ENCODE assay signal across 19 mouse cellular contexts in the genomic region with DNA sequence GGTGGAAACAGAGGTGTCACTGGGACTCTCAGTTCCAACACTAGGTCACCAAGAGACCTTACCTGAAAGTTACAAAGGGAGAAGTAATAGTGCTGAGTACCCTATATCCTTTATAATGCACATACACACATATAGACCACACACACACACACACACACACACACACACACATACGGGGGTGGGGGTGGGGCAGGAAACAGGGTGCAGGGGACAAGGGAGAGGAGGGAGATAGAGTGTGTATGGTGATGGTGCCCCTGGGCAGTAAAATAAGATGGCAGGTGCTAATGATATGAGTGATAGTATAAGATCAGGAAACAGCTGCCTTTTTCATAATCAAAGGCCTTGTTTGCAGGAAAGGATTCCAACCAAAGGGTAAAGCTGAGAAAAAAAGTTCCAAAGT.
DNase-seq lines count a peak whose midpoint lies in the region; ATAC-seq and TF ChIP-seq lines count a peak whose summit lies in the region.
"Had no signal": no experiment of that assay in that cellular context is flagged by ENCODE, and none has a peak within 500 bp of the region (broad histone marks: within the 10 kb centered on the region; RNA-seq: fewer than 3 reads in every experiment).

No protein-coding gene starts in this region.

- no peak overlapping the region for H3K4me2 ChIP-seq in forebrain, embryonic 12.5 days
- H3K4me2 ChIP-seq in forebrain, embryonic 16.5 days (ENCODE audit: low read length), result no peak overlapping the region
- H3K4me2 ChIP-seq in forebrain, postnatal 0 days (ENCODE audit: low read depth), result no peak overlapping the region
- H3K4me2 ChIP-seq in midbrain, embryonic 12.5 days (replicated peaks), result no peak overlapping the region
- no peak overlapping the region for H3K4me2 ChIP-seq in midbrain, embryonic 14.5 days (ENCODE audit: low read length)
- H3K4me2 ChIP-seq: embryonic facial prominence, embryonic 13.5 days; embryonic facial prominence, embryonic 15.5 days had no signal

- H3K27me3 ChIP-seq in forebrain, embryonic 12.5 days, result peaks cover 16% of the 10 kb centered on the region
- peaks cover 46% of the 10 kb centered on the region for H3K27me3 ChIP-seq in forebrain, embryonic 10.5 days (ENCODE audit: poor library complexity, severe bottlenecking)
- H3K27me3 ChIP-seq in forebrain, embryonic 16.5 days (replicated peaks; ENCODE audit: control insufficient read depth, insufficient read depth, low read length), result no peaks in the 10 kb centered on the region
- H3K27me3 ChIP-seq in forebrain, postnatal 0 days (ENCODE audit: insufficient read depth, low read length), result no peaks in the 10 kb centered on the region
- no peaks in the 10 kb centered on the region for H3K27me3 ChIP-seq in midbrain, embryonic 12.5 days
- H3K27me3 ChIP-seq in midbrain, embryonic 14.5 days (ENCODE audit: control insufficient read depth, insufficient read depth, low read length), result no peaks in the 10 kb centered on the region
- H3K27me3 ChIP-seq: embryonic facial prominence, embryonic 13.5 days; embryonic facial prominence, embryonic 15.5 days had no signal

- no peak for TF ChIP-seq CTCF in forebrain, postnatal 0 days (IDR thresholded peaks at IDR 0.05; ENCODE audit: low read depth)

- 36% methylated on average over 1 of the region's 1 CpGs for WGBS in forebrain, embryonic 12.5 days
- 80% methylated on average over 1 of the region's 1 CpGs for WGBS in forebrain, embryonic 10.5 days
- 29% methylated on average over 1 of the region's 1 CpGs for WGBS in forebrain, embryonic 16.5 days
- 20% methylated on average over 1 of the region's 1 CpGs for WGBS in forebrain, postnatal 0 days
- WGBS in midbrain, embryonic 12.5 days, result 71% methylated on average over 1 of the region's 1 CpGs
- 85% methylated on average over 1 of the region's 1 CpGs for WGBS in midbrain, embryonic 14.5 days

- H3K36me3 ChIP-seq in forebrain, embryonic 12.5 days (replicated peaks), result no peaks in the 10 kb centered on the region
- no peaks in the 10 kb centered on the region for H3K36me3 ChIP-seq in forebrain, embryonic 10.5 days (replicated peaks)
- no peaks in the 10 kb centered on the region for H3K36me3 ChIP-seq in forebrain, embryonic 16.5 days (ENCODE audit: control insufficient read depth, insufficient read depth)
- no peaks in the 10 kb centered on the region for H3K36me3 ChIP-seq in forebrain, postnatal 0 days (ENCODE audit: insufficient read depth)
- H3K36me3 ChIP-seq in midbrain, embryonic 12.5 days, result no peaks in the 10 kb centered on the region
- H3K36me3 ChIP-seq in midbrain, embryonic 14.5 days (ENCODE audit: control insufficient read depth, insufficient read depth, low read length), result no peaks in the 10 kb centered on the region
- H3K36me3 ChIP-seq: embryonic facial prominence, embryonic 13.5 days; embryonic facial prominence, embryonic 15.5 days had no signal

- no peak for DNase-seq in forebrain, embryonic 10.5 days (ENCODE audit: extremely low spot score, low spot score)
- no peak for DNase-seq in forebrain, postnatal 0 days
- no peak for DNase-seq in midbrain, embryonic 14.5 days
- DNase-seq: adrenal gland, adult 2 months; adrenal gland, postnatal 10 days; adrenal gland, postnatal 25 days; cerebellum, adult 11 months; cerebellum, adult 18-20 months; cerebellum, adult 8-10 months; cerebellum, adult 9-11 months; cerebellum, postnatal 14 days; cerebellum, postnatal 36 days; embryo, embryonic 11 days had no signal

- H3K27ac ChIP-seq in forebrain, embryonic 12.5 days, result no peak overlapping the region
- no peak overlapping the region for H3K27ac ChIP-seq in forebrain, embryonic 10.5 days
- no peak overlapping the region for H3K27ac ChIP-seq in forebrain, embryonic 16.5 days (ENCODE audit: low read length)
- no peak overlapping the region for H3K27ac ChIP-seq in forebrain, postnatal 0 days (ENCODE audit: low read depth, low read length)
- H3K27ac ChIP-seq in midbrain, embryonic 12.5 days (replicated peaks), result no peak overlapping the region
- no peak overlapping the region for H3K27ac ChIP-seq in midbrain, embryonic 14.5 days (replicated peaks; ENCODE audit: low read depth, low read length)
- H3K27ac ChIP-seq: embryonic facial prominence, embryonic 13.5 days; embryonic facial prominence, embryonic 15.5 days had no signal

- no peaks in the 10 kb centered on the region for H3K9me3 ChIP-seq in forebrain, embryonic 12.5 days
- H3K9me3 ChIP-seq in forebrain, embryonic 10.5 days, result no peaks in the 10 kb centered on the region
- no peaks in the 10 kb centered on the region for H3K9me3 ChIP-seq in forebrain, embryonic 16.5 days (ENCODE audit: control insufficient read depth, low read length)
- no peaks in the 10 kb centered on the region for H3K9me3 ChIP-seq in forebrain, postnatal 0 days (ENCODE audit: low read length)
- H3K9me3 ChIP-seq in midbrain, embryonic 12.5 days, result no peaks in the 10 kb centered on the region
- H3K9me3 ChIP-seq in midbrain, embryonic 14.5 days (ENCODE audit: control insufficient read depth, low read length), result no peaks in the 10 kb centered on the region
- H3K9me3 ChIP-seq: embryonic facial prominence, embryonic 13.5 days; embryonic facial prominence, embryonic 15.5 days had no signal

- ATAC-seq in forebrain, embryonic 12.5 days (ENCODE audit: low FRiP score), result peak; percentile 69
- 0 out of 2 replicates have a peak, but pooled peaks have one; percentile 33 for ATAC-seq in forebrain, embryonic 16.5 days
- no peak for ATAC-seq in forebrain, postnatal 0 days
- peak; percentile 56; the same call in 1 of the 2 replicates for ATAC-seq in midbrain, embryonic 12.5 days (ENCODE audit: low FRiP score, low read depth)
- ATAC-seq in midbrain, embryonic 14.5 days (ENCODE audit: low FRiP score, low TSS enrichment), result no peak

- H3K4me1 ChIP-seq in forebrain, embryonic 12.5 days, result no peaks in the 10 kb centered on the region
- peaks cover 8% of the 10 kb centered on the region; the same call in 1 of the 2 replicates for H3K4me1 ChIP-seq in forebrain, embryonic 10.5 days
- H3K4me1 ChIP-seq in forebrain, embryonic 16.5 days (replicated peaks; ENCODE audit: control insufficient read depth, insufficient read depth, low read length), result no peaks in the 10 kb centered on the region
- H3K4me1 ChIP-seq in forebrain, postnatal 0 days (ENCODE audit: insufficient read depth), result no peaks in the 10 kb centered on the region
- H3K4me1 ChIP-seq in midbrain, embryonic 12.5 days, result no peaks in the 10 kb centered on the region
- no peaks in the 10 kb centered on the region for H3K4me1 ChIP-seq in midbrain, embryonic 14.5 days (ENCODE audit: control insufficient read depth, insufficient read depth, low read length)
- H3K4me1 ChIP-seq: embryonic facial prominence, embryonic 13.5 days; embryonic facial prominence, embryonic 15.5 days had no signal

- H3K9ac ChIP-seq in forebrain, embryonic 12.5 days, result no peak overlapping the region
- H3K9ac ChIP-seq in forebrain, embryonic 16.5 days (replicated peaks; ENCODE audit: low read depth, low read length), result no peak overlapping the region
- H3K9ac ChIP-seq in forebrain, postnatal 0 days, result no peak overlapping the region
- H3K9ac ChIP-seq in midbrain, embryonic 12.5 days (replicated peaks), result no peak overlapping the region
- H3K9ac ChIP-seq in midbrain, embryonic 14.5 days (replicated peaks; ENCODE audit: low read length), result no peak overlapping the region
- H3K9ac ChIP-seq: embryonic facial prominence, embryonic 13.5 days; embryonic facial prominence, embryonic 15.5 days had no signal

- no peak overlapping the region for H3K4me3 ChIP-seq in forebrain, embryonic 12.5 days (replicated peaks)
- H3K4me3 ChIP-seq in forebrain, embryonic 10.5 days, result no peak overlapping the region
- no peak overlapping the region for H3K4me3 ChIP-seq in forebrain, embryonic 16.5 days (replicated peaks; ENCODE audit: low read length)
- H3K4me3 ChIP-seq in forebrain, postnatal 0 days (ENCODE audit: low read depth, low read length), result no peak overlapping the region
- no peak overlapping the region for H3K4me3 ChIP-seq in midbrain, embryonic 12.5 days
- H3K4me3 ChIP-seq in midbrain, embryonic 14.5 days (replicated peaks; ENCODE audit: low read depth, low read length), result no peak overlapping the region
- H3K4me3 ChIP-seq: embryonic facial prominence, embryonic 13.5 days; embryonic facial prominence, embryonic 15.5 days; erythroblast, embryonic 14.5 days had no signal

Comparison
In these comparisons a context has a peak if more than half of its experiments do, and no peak if none do; other contexts are left out.
1. ATAC-seq: peak in forebrain, embryonic 12.5 days (single experiment), forebrain, embryonic 16.5 days (single experiment) and midbrain, embryonic 12.5 days (single experiment); none in forebrain, postnatal 0 days (single experiment) and midbrain, embryonic 14.5 days (single experiment).